Mouse (Mus musculus) erythroblast, embryonic 14.5 days (primary cell): ENCODE measurements around the gene Mpzl2.

Source experiments
- GATA1 ChIP-seq: IDR thresholded peaks from 2 replicates; pipeline ENCODE4 v1.6.1; 2012; ENCODE audit warnings: low read length, inconsistent platforms, mixed read lengths
- TAL1 ChIP-seq: IDR thresholded peaks from 3 replicates; pipeline ENCODE4 v1.6.1; 2012; ENCODE audit warnings: low read length, inconsistent platforms, mixed read lengths

DNA sequence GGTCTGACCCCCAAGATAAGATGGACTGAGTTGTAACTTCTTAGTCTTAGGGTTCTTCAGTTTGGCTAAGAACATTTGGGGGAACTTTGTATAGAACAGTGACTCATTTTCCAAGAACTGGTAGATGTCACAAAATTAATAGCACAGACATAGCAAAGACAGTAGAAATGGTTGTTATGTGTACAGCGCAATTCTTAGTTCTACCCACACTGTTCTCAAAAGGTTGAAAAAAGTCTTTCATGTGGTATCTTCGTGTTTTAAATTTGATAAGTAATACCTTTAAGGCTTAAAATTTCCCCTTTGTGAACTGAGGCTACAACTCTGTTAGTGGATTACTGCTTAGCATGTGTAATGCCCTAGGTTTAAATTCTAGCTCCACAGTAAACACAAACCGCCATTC is 43.5 kb downstream of the Mpzl2 start:
- no peak for TF ChIP-seq TAL1
- no peak for TF ChIP-seq GATA1
